Mouse (Mus musculus): ENCODE measurements around the gene Gm9044.
"Not testable (repeated sequence)": the region's sequence is repeated elsewhere in the genome, so short reads cannot be mapped to it uniquely, and the experiment has no call there.

Gene Gm9044

GRCm38 (mm10) chr10:118332308-118332707, at the start of gene Gm9044:
Gm9044 (minus strand) TSS chr10:118332408.
- DNase-seq (ENCODE audit: inconsistent age in 2 of 2, low spot score in 1 of 2), result not testable (repeated sequence)

- DNase-seq (ENCODE audit: inconsistent age in 2 of 2, low spot score in 1 of 2), result peak; percentile 74 to 91
These were observed 38.2 kb upstream of the Gm9044 start for GRCm38 (mm10) chr10:118370443-118370842.

GRCm38 (mm10) chr10:118369518-118369917, 37.3 kb upstream of the Gm9044 start:
- no peak for DNase-seq (ENCODE audit: inconsistent age in 2 of 2, low spot score in 1 of 2)

- not testable (repeated sequence) for DNase-seq (ENCODE audit: inconsistent age in 2 of 2, low spot score in 1 of 2)
These were observed 21.8 kb upstream of the Gm9044 start, which contains the start of gene Gm9049 for GRCm38 (mm10) chr10:118354005-118354404. Gm9049 (minus strand) TSS chr10:118354105.

DNA sequence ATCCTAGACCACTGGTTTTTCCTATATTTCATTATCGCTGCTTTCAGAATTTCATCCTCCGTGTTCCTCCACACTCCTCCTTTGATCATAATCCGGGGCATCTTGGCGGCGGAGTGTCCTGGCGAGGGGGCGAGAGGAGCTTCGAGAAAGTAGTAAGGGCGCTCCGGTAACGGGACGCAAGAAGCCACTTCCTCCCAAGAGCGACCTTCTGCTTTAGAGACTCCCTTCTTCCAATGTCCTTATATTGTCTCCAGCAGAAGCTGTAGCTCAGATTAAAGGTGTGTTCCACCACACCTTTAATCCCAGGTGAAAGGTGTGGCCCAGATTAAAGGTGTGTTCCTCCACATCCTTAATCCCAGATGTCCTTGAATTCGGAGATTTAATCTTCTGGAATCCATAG, 16.4 kb upstream of the Gm9044 start, which contains the start of gene Gm9048:
Gm9048 (minus strand) TSS at position 101 of the 400 bp plus-strand sequence.
- DNase-seq (ENCODE audit: inconsistent age in 2 of 2, low spot score in 1 of 2), result not testable (repeated sequence)

- not testable (repeated sequence) for DNase-seq (ENCODE audit: inconsistent age in 2 of 2, low spot score in 1 of 2)
These were observed 10.9 kb upstream of the Gm9044 start, which contains the start of gene Gm9046 for GRCm38 (mm10) chr10:118343155-118343554. Gm9046 (minus strand) TSS chr10:118343255.

- DNase-seq (ENCODE audit: inconsistent age in 2 of 2, low spot score in 1 of 2), result not testable (repeated sequence)
These were observed 5.5 kb upstream of the Gm9044 start, which contains the start of gene Gm9045 for GRCm38 (mm10) chr10:118337731-118338130. Gm9045 (minus strand) TSS chr10:118337831.

GRCm38 (mm10) chr10:118326869-118327268, 5.3 kb downstream of the Gm9044 start, which contains the start of gene Gm9040:
Gm9040 (minus strand) TSS chr10:118326969.
- DNase-seq (ENCODE audit: inconsistent age in 2 of 2, low spot score in 1 of 2), result not testable (repeated sequence)

- DNase-seq (ENCODE audit: inconsistent age in 2 of 2, low spot score in 1 of 2), result no peak
These were observed 13.2 kb downstream of the Gm9044 start for GRCm38 (mm10) chr10:118319024-118319423.

DNA sequence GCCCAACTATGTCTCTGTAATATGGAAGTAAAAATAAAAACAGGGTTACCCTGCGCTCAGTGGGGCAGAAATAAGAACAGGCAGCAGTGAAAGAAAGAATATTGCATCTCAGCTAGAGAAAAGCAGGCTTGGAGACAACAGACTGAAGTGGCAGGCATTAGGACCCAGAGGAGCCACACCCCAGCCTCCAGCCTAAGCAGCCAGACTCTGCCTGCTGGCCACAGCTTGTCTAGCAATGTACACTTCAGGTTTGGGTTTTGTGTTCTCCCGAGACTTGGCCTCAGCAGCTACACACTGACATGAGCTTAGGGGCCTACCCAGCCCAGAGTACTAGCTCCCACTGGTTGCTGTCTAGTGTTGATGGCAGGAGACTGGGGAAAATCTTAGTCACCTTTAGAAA, 30.1 kb downstream of the Gm9044 start:
- DNase-seq (ENCODE audit: inconsistent age in 2 of 2, low spot score in 1 of 2), result not testable (repeated sequence)

DNA sequence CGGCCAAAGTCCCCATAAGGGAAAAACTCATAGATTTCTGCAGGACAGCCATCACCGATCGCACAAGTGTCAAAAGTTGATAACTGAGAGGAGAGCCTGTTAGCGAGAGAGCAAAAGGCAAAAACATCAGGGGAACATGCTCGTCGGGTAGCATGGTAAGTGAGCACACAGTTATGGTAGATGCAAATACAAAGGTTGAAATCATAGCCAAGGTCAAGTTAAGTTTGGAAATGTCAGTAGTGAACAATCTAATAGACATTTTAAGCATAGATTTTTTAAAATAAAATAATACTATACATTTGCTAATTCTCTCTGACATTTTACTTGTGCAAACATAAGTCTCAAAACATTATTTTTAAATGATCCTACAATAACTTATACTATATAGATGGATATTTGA, 37.3 kb downstream of the Gm9044 start, which contains the start of gene Iltifb:
Iltifb (minus strand) TSS at position 101 of the 400 bp plus-strand sequence.
- DNase-seq (ENCODE audit: inconsistent age in 2 of 2, low spot score in 1 of 2), result no peak

- not testable (repeated sequence) for DNase-seq (ENCODE audit: inconsistent age in 2 of 2, low spot score in 1 of 2)
These were observed 49.2 kb downstream of the Gm9044 start for GRCm38 (mm10) chr10:118283016-118283415.

DNA sequence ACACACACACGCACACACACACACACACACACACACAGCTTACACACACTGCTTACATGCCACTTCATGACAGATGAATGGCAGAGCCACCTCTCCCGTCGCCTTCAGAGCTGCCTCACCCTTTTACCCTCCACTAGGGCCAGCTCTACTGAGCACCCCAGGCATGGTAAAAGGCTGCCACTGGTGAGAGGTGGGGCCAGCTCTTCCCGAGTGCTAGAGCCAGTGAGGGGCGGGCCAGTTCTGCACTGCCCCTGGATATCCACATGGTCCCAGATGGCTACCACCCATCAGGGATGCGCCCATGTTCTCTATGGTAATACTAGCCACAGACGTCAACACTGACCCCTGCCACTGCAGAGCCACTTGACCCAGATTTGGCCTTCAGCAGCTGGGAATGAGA, 49.6 kb downstream of the Gm9044 start:
- DNase-seq (ENCODE audit: inconsistent age in 2 of 2, low spot score in 1 of 2), result not testable (repeated sequence)

Data from adrenal gland, adult (tissue).